Mouse (Mus musculus) thymus, postnatal 4 days (tissue): ENCODE measurements around the gene Ccdc127.

ENCODE experiments used
- DNase-seq: peaks from one replicate; pipeline ENCODE4 v3.0.0; 2021

The Ccdc127 gene

DNA sequence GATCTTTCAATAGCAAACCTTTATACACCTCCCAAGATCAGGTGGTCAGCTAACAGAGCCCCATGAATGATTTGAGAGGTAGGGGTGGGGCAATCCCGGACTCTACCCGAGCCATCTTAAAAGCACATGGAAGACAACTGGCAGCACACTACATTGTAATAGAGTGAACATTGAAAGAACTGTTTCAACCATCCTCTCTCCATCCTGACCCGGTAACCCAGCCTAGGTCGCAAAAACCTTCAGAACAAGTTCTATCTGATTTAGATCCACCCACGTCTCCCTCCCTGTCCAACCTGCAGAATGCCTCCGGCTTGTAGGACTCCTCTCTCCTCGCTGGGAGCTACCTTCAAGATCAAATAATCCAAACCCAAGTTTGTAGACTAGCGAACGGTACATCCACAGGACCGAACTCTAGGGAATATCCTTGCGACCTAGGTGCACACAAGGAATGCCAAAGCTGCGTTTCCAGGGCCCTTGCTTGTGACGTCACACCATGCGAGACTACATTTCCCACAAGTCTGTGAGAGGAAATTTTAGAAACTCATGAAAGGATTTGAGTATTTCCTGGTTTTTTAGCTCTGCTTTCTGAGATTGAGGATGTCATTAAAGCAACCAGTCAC, 40.4 kb downstream of the Ccdc127 start, which contains the start of gene Zfp72:
TSS of gene Zfp72 (minus strand) at position 466 of the 620 bp plus-strand sequence.
- peak; percentile 72 for DNase-seq

DNA sequence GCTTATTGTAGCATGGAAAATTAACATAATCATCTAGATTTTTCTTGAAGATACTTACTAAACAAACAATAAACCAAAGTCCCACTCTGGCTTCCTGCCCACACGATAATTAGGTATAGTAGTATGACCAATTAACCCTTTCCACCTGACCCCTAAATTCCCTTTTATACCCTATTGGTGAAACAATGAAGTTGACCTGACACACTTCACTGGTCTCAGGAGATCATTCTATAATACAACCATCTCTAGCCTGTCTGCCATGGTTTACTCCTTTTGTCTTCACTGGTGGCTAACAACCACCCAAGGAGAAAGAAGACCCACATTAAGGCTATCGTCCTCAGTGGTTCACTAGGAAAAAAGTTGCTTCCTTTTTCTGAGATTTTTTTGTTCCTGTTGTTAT, 41.0 kb downstream of the Ccdc127 start:
- no peak for DNase-seq

DNA sequence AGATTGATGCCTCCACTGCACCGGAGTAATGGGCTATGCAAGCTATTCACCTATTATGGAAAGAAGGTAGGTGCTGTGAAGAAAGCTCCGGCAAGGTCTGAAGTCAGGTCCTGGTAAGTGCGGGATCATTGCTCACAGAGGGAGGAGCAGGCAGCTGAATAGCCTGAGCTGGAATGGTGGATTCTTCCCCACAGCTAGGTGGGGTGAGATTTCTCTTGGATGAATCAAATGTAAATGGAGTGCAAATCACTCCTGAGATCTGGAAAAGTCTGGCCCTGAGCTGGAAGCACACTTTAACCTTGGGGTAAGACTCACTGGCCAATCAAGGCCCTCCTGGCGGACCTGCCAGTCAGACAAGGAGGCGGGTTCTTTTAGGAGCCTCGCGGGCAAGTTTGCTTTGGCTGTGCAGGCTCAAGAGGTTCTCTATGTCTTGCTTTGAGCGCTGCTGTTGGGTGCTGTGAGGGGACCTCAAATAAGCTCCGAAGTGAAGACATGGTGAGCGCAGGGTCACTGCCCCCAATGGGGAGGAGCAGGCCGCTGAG, 49.3 kb downstream of the Ccdc127 start, which contains the start of gene Ftl1-ps1:
TSS of gene Ftl1-ps1 (plus strand) at position 397 of the 542 bp plus-strand sequence.
- DNase-seq = no peak
